Mouse (Mus musculus): ENCODE results near the gene Prkg1. TPM values are rescaled to one million over a fixed set of nuclear protein-coding genes. Genes with fewer than 3 reads are reported as not detected.

Gene Prkg1
- polyA plus RNA-seq, 1 experiment = 7.3 TPM

DNA sequence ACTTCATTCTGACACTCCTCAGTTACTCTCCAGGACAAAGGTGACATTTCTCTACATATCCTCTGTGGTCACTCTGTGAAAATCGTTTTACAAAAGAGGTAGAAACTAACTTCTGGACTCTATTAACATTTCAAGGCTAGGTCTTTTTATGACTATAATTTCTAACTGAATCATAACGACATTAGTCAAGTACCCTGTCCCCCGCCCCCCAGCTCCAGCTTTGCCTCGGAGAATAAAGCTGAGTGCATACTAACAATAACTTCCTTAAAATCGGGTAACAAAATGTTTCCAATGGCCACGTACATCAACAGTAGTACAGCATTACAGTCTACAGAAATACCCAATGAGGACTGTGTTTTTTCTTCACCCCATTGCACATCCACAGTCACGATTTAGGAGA lies 351.3 kb downstream of the Prkg1 start:
- DNase-seq = no peak
- Histone ChIP-seq H3K4me1 (ENCODE audit: control insufficient read depth, insufficient read depth, low read length) (no peaks in the 10 kb centered on the region), H3K27me3 (ENCODE audit: control insufficient read depth, insufficient read depth, low read length) (no peaks in the 10 kb centered on the region), H3K4me3 (replicated peaks; ENCODE audit: insufficient read depth, low read depth, low read length) (no peak overlapping the region), H3K27ac (ENCODE audit: insufficient read depth, low read length) (no peak overlapping the region)
- TF ChIP-seq POLR2A (IDR thresholded peaks at IDR 0.05; ENCODE audit: borderline replicate concordance, insufficient read depth, low read length) (no peak), CTCF (IDR thresholded peaks at IDR 0.05; ENCODE audit: borderline replicate concordance, insufficient read depth, low read depth, low read length) (no peak)
- WGBS = 86% methylated on average over 7 of the region's 7 CpGs

DNA sequence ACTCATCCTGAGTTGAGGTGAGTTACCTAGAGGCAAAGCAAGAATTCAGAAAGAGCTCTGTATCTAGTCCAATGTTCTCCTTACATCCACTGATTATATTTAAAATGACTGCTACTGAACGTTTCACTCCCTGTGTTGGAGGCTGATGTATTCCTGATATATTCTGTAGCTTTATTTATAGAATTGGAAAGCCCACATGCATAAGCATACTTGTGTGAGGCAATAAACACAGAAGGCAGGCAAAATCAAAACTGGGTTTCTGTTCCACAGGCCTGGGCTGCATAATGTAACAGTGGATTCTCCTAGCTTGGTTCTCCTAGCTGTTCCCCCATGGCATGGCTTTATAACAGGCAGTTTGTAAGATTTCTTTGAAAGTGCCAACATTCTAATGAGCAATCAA lies 368.7 kb downstream of the Prkg1 start:
- no peak overlapping the region for H3K4me3 ChIP-seq (replicated peaks; ENCODE audit: insufficient read depth, low read depth, low read length)
- no peak for DNase-seq

DNA sequence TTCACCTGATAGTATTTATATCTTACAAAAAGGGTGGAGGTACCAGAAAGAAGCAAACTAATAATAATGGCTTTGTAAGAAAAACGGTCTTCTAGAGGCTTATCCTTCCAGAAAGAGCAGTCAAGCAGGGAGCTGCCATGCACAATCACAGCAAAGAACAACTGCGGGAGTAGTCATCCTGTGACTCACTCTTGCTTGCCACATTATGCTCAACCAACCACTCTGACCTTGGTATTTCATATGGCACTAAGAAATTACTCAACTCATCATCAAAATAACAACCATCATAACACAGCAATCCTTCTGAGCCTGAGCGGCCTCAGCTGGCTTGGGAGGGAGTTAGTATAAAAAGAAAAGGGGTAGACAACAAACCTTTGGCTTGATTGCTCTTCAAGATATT lies 379.5 kb downstream of the Prkg1 start:
- DNase-seq = no peak
- Histone ChIP-seq H3K27me3 (ENCODE audit: control insufficient read depth, insufficient read depth, low read length) (no peaks in the 10 kb centered on the region), H3K4me3 (replicated peaks; ENCODE audit: insufficient read depth, low read depth, low read length) (no peak overlapping the region), H3K27ac (ENCODE audit: insufficient read depth, low read length) (no peak overlapping the region), H3K4me1 (ENCODE audit: control insufficient read depth, insufficient read depth, low read length) (no peaks in the 10 kb centered on the region)
- TF ChIP-seq CTCF (IDR thresholded peaks at IDR 0.05; ENCODE audit: borderline replicate concordance, insufficient read depth, low read depth, low read length) = no peak
- no peak for TF ChIP-seq POLR2A (IDR thresholded peaks at IDR 0.05; ENCODE audit: borderline replicate concordance, insufficient read depth, low read length)
- 81% methylated on average over 3 of the region's 3 CpGs for WGBS

More for the DNA sequence above, 368.7 kb downstream of the Prkg1 start:
- WGBS = 85% methylated on average over 1 of the region's 1 CpGs
- TF ChIP-seq CTCF (IDR thresholded peaks at IDR 0.05; ENCODE audit: borderline replicate concordance, insufficient read depth, low read depth, low read length) = no peak
- no peak for TF ChIP-seq POLR2A (IDR thresholded peaks at IDR 0.05; ENCODE audit: borderline replicate concordance, insufficient read depth, low read length)
- Histone ChIP-seq H3K27me3 (ENCODE audit: control insufficient read depth, insufficient read depth, low read length) (no peaks in the 10 kb centered on the region), H3K4me1 (ENCODE audit: control insufficient read depth, insufficient read depth, low read length) (no peaks in the 10 kb centered on the region), H3K27ac (ENCODE audit: insufficient read depth, low read length) (no peak overlapping the region)

DNA sequence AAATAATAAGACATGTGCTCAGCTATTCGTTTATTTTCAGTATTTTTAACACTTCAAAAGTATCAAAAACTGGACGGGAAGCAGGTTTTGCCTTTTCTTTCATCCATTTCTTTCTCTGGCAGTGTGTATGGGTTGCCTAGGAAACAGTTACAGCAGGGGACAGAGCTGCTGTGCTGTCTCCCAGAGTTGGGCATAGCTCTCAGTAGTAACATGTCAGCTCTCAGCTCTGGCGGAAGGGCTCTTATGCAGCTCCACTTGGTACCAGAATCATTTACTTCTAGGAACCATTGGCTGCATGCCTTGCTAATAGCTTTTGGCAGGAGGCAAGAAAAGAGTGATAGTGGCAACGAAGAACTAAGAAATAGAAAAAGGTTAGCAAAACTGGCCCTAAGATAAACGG lies 381.0 kb downstream of the Prkg1 start:
- 6% methylated on average over 5 of the region's 5 CpGs for WGBS
- Histone ChIP-seq H3K27me3 (ENCODE audit: control insufficient read depth, insufficient read depth, low read length) (no peaks in the 10 kb centered on the region), H3K4me3 (replicated peaks; ENCODE audit: insufficient read depth, low read depth, low read length) (no peak overlapping the region), H3K4me1 (ENCODE audit: control insufficient read depth, insufficient read depth, low read length) (no peaks in the 10 kb centered on the region), H3K27ac (ENCODE audit: insufficient read depth, low read length) (no peak overlapping the region)
- no peak for TF ChIP-seq POLR2A (IDR thresholded peaks at IDR 0.05; ENCODE audit: borderline replicate concordance, insufficient read depth, low read length)
- TF ChIP-seq CTCF (IDR thresholded peaks at IDR 0.05; ENCODE audit: borderline replicate concordance, insufficient read depth, low read depth, low read length) = no peak
- no peak for DNase-seq

DNA sequence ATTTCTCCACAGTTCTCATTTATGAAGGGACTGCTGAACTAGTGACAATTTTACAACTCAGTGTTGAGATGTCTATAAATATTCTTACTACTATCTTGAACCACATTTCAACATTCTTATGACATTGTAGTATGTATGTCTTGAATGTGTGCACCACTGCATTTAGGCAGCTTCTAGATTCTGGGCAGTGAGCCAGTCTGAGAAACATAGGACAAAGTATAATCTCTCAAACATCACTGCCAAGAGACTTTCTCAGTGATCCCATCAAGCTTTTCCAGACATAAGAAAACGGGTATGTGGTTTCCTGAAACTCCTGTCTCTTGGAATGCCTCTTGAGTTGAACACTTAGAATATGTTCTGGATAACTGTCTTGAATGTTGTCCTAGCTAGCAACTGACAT lies 394.7 kb downstream of the Prkg1 start:
- Histone ChIP-seq H3K27me3 (ENCODE audit: control insufficient read depth, insufficient read depth, low read length) (no peaks in the 10 kb centered on the region), H3K4me1 (ENCODE audit: control insufficient read depth, insufficient read depth, low read length) (no peaks in the 10 kb centered on the region), H3K4me3 (replicated peaks; ENCODE audit: insufficient read depth, low read depth, low read length) (no peak overlapping the region), H3K27ac (ENCODE audit: insufficient read depth, low read length) (no peak overlapping the region)
- whole genome bisulfite sequencing = 36% methylated on average over 1 of the region's 1 CpGs
- DNase-seq = no peak
- TF ChIP-seq CTCF (IDR thresholded peaks at IDR 0.05; ENCODE audit: borderline replicate concordance, insufficient read depth, low read depth, low read length) (no peak), POLR2A (IDR thresholded peaks at IDR 0.05; ENCODE audit: borderline replicate concordance, insufficient read depth, low read length) (no peak)

DNA sequence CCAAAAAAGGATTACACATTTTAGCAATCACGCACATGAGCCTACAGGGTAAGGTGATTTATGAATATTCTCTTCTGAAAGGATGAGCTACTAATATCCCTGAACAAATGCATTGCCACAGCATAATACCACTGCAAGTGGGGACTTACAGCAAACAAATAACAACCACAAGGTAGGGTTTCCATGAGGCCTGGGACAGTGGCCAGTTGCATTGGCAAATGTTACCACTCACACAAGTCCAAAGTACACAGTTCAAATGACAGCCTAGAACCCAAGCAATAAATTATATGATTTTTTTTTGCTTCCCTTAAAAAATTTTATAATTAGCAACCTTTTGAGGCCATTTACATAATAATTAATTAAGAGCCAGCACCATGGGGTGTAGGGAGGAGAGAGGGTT lies 395.7 kb downstream of the Prkg1 start:
- DNase-seq = no peak
- no peak overlapping the region for H3K4me3 ChIP-seq (replicated peaks; ENCODE audit: insufficient read depth, low read depth, low read length)
- TF ChIP-seq CTCF (IDR thresholded peaks at IDR 0.05; ENCODE audit: borderline replicate concordance, insufficient read depth, low read depth, low read length) = no peak
- no peak for TF ChIP-seq POLR2A (IDR thresholded peaks at IDR 0.05; ENCODE audit: borderline replicate concordance, insufficient read depth, low read length)
- 100% methylated on average over 1 of the region's 1 CpGs for WGBS
- H3K27ac ChIP-seq (ENCODE audit: insufficient read depth, low read length) = no peak overlapping the region
- H3K4me1 ChIP-seq (ENCODE audit: control insufficient read depth, insufficient read depth, low read length) = no peaks in the 10 kb centered on the region
- H3K27me3 ChIP-seq (ENCODE audit: control insufficient read depth, insufficient read depth, low read length) = no peaks in the 10 kb centered on the region

DNA sequence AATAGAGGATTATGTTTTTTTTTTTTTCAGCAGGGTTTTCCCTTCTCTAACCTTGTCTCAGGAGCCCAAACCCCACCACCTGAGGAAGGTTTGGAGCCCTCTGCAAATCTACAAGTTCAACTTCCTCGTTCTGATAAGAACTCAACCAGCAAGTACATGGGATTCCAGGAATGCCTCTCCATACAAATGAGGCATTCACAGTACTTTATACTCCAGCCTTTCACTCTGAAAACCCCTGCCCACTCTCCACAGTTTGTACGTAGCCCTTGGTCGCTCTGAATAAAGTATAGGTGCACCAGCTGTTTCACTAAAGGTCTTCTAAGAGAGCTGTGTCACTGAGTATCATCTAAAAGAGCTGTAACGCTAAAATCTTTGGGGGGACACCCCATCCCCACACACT lies 402.8 kb downstream of the Prkg1 start:
- no peak overlapping the region for H3K27ac ChIP-seq (ENCODE audit: insufficient read depth, low read length)
- H3K27me3 ChIP-seq (ENCODE audit: control insufficient read depth, insufficient read depth, low read length) = no peaks in the 10 kb centered on the region; the same call in 1 of the 2 replicates
- TF ChIP-seq CTCF (IDR thresholded peaks at IDR 0.05; ENCODE audit: borderline replicate concordance, insufficient read depth, low read depth, low read length) = no peak
- TF ChIP-seq POLR2A (IDR thresholded peaks at IDR 0.05; ENCODE audit: borderline replicate concordance, insufficient read depth, low read length) = no peak
- no peak for DNase-seq
- 82% methylated on average over 4 of the region's 4 CpGs for WGBS
- H3K4me1 ChIP-seq (ENCODE audit: control insufficient read depth, insufficient read depth, low read length) = no peaks in the 10 kb centered on the region
- no peak overlapping the region for H3K4me3 ChIP-seq (replicated peaks; ENCODE audit: insufficient read depth, low read depth, low read length)

DNA sequence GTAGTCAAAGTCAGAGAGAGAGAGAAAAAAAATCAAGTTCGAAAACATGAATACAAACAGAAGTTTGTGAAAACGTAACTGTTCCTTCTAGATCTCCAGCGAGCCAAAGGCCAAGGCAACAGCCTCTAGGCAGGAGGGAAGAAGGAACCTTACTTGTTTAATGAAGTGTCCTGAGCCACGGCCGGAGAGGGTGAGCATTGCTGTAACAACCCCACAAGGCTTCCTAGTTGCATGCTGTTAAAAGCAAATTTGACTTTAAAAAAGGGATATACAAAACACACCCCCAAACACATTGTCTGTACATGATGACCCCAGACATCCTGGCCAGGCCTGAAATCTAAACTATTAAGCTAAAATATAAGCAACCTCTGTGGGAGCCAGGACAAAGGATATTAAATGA lies 403.3 kb downstream of the Prkg1 start:
- 33% methylated on average over 5 of the region's 5 CpGs for WGBS
- Histone ChIP-seq H3K4me1 (ENCODE audit: control insufficient read depth, insufficient read depth, low read length) (no peaks in the 10 kb centered on the region), H3K27me3 (ENCODE audit: control insufficient read depth, insufficient read depth, low read length) (no peaks in the 10 kb centered on the region; the same call in 1 of the 2 replicates), H3K27ac (ENCODE audit: insufficient read depth, low read length) (no peak overlapping the region), H3K4me3 (replicated peaks; ENCODE audit: insufficient read depth, low read depth, low read length) (no peak overlapping the region)
- DNase-seq = no peak
- TF ChIP-seq POLR2A (IDR thresholded peaks at IDR 0.05; ENCODE audit: borderline replicate concordance, insufficient read depth, low read length) = no peak
- TF ChIP-seq CTCF (IDR thresholded peaks at IDR 0.05; ENCODE audit: borderline replicate concordance, insufficient read depth, low read depth, low read length) = no peak

All from cerebellum, adult 2 months (tissue).